Mouse (Mus musculus) lung, postnatal 0 days (tissue): ENCODE measurements around the gene Dctpp1.

Experiments
- CTCF ChIP-seq: IDR thresholded peaks from 2 replicates; pipeline ENCODE4 v1.5.1; 2016; ENCODE audit warnings: antibody characterized with exemption, mild to moderate bottlenecking
- EP300 ChIP-seq: IDR thresholded peaks from 2 replicates; pipeline ENCODE4 v1.6.1; 2016; ENCODE audit warnings: antibody characterized with exemption, mild to moderate bottlenecking, control low read depth

GRCm38 (mm10) chr7:127220440-127220839 lies 40.1 kb downstream of the Dctpp1 start:
- TF ChIP-seq CTCF (no peak), EP300 (no peak)
